Mouse (Mus musculus) ovary, adult 18-20 months (tissue): ENCODE measurements around the gene Cnmd.

ENCODE experiments used
- DNase-seq: peaks from one replicate; pipeline ENCODE4 v3.0.0; 2022; ENCODE audit warnings: low spot score, mixed read lengths

Gene Cnmd

DNA sequence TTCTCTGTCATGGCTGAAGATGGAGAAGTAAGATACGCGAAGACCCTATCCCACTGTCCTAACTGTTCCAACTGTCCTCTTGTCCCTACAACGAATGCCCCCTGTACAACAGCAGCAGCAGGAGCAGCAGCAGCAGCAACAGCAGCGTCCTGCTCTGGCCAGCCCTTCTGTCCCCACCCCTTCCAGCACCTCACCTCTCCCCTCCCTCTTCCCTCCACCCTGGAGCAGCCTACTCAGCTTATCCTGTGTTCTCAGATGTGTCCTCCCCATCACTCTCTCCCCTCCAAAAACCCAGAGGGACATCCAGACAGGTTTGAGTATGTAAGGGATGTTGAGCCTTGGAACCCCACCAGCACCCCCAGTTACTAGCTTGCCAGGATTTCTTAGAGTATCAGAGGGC lies at the start of gene Cnmd:
Cnmd (minus strand) TSS at position 170 of the 400 bp plus-strand sequence.
- DNase-seq = no peak

DNA sequence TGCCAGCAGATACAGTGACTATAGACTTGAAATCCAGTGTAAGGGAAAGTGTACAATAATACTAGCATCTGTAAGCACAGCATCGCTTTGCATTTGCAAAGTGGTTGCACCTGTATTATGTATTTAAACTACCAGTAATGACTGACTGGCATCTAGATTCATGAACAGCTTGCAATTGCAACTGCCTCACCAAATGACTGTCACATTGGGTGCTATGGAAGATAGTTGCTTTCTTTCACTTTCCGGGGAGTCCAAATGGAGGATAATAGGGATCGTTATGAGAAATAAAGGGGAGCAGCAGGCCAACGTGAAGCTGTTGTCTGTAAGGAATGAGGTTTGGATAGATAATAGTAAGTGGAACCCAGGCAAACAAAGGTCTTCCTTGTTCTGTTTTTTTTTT lies 49.3 kb upstream of the Cnmd start:
- no peak for DNase-seq

DNA sequence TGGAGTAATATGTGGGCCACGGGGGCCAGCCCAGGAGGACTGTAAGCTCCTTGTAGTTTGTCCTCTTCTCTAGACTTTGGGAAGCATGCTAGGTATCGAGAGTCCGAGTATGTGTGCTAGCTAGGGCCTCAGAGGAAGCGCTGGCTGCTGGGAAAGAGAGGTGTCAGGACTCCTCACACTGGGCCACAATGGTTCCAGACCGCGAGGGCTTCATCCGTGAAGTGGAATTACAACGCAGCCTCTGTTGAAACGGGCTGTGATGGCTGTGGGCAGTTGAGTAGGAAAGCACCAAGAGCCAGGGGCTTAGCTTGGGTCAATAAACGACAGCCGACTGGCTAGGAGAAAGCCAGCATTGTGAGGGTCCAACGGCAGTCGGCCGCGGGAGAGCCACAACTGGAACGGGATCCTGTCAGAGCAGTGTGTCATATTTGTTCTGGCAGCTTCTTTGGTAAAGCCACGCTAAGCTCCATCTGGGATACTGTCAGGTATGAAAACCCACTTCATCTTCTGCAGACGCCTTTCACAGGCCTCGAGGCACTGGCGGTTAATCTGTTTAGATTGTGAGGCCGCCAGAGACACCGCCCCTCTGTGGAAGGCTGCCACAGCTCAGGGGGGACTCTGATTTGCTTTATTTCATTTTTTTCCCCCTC lies 41.7 kb upstream of the Cnmd start:
- no peak for DNase-seq

DNA sequence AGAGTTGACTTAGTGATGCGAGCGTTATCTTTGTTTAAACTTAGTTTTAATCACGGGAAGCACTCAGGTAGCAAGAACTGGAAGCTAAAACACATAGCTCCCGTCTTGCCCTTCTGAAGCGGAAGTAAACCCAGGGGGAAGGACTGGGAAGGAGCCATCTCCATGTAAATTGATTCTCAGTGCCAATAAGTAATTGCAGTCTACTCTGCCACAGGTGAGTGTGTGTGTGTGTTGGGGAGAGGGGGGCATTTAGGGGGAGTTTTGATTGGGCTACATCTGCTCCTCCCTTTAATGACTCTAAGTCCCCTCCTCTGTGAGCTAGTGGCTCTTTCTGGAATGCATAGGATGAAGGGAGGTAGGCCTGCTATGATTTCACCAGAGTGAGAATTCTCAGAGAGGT lies 39.6 kb upstream of the Cnmd start:
- no peak for DNase-seq

DNA sequence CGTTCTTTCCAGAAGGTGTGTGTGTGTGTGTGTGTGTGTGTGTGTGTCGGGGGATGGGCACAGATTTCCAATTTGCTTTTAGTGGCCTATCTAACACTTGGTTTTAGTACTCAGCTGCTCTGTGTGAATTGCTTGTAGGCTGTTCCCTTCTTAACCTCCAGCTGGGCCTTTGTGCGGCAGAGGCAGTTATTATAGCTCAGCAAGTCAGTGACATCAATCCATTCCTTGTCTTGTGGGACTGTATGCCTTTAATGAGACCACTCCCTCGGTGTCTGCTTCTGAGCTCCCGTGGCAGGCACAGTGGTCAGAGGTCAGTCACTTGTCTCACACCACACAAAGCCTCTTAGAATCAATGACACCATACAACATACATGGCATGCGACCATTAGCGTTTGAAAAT lies 39.1 kb upstream of the Cnmd start:
- DNase-seq = no peak

DNA sequence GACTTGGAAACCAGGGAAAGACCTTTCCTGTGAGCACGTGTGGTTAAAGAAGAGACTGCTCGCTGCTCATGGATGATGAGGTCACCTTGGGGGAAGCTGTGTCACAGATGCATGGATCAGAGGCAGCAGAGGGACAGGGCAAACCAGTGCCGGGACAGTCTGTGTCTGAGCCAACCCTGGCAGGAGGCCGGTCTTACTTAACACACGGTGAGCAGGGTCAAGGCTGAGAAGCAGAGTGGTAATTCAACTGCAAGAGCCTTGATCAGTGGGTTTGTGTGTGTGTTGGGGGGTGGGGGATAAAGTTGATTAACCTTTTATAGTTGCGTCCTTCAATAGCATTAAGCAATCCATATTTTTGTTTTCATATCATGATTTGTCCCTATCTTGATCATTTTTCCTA lies 37.4 kb upstream of the Cnmd start:
- DNase-seq = no peak

DNA sequence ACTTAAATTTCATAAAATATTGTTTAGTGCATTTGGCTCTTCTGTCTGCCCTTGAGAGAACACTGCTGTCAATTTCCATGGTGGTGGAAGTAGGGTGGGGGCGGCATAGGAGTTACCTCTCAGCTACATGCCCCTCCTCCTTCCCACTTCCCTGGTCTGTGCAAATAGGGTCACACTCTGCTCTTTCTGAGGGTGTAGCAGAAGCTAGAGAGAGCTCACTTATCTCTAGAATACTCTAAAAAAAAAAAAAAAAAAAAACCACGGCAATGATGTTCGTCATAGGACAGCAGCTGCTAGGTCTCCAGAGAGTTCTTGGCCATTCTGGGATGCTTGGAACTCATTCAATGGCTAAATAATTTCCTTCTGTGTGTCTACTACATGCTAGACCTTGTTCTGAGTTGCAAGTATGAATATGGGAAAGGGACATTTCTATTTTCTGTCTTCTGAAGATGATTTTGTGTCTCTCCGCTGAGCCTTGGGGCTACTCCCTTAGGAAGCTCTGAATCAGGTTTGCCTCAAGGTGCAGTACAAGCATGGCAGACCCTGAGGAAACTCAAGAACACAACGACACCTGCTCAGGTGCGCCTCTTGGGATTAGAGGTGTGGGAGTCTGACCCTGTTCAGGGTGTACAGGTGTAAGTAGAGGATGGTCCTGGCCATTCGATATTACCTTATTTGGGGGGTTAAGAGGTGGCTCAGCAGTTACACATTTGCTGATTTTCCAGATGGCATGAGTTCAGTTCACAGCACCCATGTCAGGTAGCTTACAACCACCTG lies 28.3 kb upstream of the Cnmd start:
- DNase-seq = no peak

DNA sequence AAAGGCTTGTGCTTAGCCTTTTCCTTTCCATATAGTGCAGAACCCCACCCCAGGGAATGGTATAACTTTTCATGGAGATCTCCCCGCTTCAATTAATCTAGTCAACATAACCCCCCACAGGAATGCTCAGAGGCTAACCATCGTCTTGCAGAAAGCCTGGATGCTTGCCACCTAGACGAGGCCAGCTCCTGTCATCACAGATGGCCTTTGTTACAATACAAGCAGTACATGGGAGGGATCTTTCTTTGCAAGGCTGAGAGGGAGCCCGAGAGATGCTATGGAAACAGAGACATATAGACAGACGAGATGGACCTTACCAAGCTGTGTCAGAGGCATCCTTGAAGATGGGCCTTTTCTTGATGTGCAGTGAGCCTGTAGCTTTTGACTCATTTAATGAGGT lies 18.7 kb upstream of the Cnmd start:
- DNase-seq = no peak

DNA sequence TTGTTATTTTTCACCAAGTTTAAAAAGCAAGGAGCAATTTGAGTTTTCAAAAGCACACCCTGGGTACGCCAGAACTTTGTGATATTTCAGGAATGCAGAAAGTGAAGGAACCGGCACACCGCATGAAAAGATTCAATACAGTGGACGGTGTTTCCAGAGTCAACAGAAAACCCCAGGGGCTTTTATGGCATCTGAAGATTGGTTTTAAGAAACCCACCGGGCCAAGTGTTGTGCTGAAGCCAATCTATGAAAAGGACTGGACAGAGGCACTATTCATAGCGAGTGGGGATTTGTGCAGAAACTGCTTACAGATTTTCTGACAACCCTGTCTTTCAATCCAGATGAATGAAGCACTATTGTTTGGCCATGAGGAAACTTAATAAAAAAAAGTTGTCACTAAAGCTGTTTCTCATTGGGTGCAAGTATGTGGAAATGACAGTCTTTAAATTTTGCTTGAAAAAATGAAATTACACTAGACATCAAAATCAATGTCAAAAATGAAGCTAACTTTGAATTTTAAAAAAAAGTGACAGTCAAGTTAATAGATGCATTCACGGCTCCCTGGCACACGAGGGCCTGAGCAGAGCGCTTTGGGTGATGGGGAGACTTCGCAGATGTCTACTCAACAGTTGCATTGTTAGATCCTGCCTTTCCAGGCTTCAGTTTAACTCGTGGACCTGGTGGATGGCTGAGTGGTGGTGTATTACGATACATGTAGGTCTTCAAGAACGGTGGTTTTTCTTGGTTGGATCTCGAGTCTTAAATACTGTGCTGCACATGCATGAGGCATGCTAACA lies 16.1 kb upstream of the Cnmd start:
- no peak for DNase-seq

DNA sequence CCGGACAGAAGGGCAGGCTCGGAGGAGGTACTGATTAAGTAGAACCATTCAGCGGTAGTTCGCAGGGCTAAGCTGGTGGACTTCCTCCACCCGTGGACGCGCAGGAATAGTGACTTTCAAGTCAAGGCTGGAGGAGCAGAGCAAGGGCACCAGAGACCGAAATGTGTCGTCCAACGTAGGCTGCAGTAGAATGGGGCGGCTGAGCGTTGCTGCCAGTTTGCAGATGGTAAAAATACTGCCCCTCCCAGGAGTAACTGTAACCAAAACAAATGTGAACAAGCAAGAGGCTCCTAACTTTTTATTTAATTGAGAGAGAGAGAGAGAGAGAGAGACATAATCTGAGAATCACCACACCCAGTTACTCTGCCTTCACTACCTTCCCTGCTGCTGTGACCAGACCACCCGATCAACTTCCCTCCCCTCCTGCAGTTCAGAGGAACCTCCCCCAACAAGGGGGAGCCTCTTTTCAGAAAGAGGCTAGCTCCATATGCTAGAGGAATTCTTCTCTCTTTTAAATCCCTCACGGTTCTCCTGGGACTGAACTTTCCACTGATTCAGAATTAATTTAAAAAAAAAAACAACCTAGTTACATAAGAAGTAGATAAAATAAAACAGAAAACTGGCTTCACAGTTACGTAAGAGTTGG lies 15.3 kb upstream of the Cnmd start:
- no peak for DNase-seq

DNA sequence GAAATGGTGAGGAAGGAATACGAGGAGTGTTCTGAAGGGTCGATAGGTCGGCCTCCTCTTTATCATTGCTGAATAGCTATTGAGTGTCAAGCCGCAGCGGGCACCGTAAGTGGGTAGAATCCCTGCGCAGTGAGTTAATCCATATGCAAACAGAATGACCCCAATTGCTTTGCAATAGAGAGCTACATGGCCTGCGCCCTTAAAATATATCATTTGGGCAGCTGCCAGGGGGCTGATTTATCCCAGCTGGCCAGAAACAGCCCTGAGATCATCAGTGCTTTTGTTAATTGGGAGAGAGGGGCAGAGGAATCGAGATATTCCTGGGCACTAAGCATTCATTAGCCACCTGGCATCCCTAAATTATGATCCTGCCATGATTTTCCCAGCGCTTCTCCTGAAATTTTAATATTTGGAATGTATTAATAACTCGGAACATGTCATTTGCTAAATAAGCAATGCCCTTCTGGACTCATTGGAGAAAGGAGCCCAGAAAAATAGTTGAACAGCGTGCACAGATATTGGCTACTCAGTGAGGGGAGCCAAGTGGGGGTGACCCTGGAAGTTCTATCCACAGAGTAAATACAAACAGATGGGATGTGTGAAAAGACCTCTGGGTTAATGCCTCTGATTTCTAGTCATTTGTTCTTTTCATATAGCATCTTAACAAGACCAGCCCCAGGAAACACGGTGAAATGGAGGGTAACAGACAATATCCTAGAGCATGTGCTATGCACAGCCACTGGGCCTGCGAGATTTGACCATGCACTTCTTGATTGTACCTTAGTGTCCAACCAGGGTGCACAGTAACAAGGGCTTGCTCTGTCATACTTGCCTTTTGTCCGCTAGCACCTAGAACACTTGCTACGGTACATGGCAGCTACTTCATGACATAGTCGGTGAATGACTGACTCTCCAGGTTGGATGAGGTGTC lies 11.4 kb upstream of the Cnmd start:
- no peak for DNase-seq

DNA sequence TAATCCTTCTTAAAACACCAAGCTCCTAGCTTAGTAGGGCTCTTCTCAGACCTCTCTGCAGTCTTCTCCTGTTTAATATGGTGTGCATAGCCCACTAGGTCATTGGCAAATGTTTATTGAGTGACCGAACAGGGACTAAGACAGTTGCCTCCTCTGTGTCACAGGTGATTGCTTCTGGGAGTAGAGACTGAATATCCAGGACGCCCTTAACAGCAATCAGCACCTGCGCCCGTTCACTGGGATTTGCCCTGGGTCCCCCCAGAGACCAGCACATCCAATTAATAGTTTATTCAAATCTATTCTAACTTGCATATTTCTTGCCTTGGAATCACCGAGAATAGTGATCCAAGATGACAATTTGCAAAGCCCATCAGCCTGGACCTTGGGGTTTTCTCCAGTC lies 10.6 kb upstream of the Cnmd start:
- no peak for DNase-seq

DNA sequence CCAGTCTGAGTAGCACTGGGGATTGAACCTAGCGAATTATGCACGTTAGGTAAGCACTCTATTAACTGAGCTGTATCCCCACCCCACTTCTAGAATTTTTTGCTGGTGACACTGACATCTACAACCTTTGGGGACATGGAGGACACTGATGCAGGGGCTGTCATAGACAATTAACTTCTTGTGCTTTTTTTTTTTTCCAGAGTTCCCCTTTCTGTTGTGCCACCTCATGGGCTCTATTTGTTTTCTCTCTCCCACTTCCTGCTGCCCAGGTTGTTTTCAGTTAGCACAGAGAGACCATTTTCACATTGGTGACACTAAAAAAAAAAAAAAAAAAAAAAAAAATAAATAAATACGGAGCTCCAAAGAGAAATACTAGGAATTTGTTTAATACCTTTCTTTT lies 9.0 kb upstream of the Cnmd start:
- no peak for DNase-seq

DNA sequence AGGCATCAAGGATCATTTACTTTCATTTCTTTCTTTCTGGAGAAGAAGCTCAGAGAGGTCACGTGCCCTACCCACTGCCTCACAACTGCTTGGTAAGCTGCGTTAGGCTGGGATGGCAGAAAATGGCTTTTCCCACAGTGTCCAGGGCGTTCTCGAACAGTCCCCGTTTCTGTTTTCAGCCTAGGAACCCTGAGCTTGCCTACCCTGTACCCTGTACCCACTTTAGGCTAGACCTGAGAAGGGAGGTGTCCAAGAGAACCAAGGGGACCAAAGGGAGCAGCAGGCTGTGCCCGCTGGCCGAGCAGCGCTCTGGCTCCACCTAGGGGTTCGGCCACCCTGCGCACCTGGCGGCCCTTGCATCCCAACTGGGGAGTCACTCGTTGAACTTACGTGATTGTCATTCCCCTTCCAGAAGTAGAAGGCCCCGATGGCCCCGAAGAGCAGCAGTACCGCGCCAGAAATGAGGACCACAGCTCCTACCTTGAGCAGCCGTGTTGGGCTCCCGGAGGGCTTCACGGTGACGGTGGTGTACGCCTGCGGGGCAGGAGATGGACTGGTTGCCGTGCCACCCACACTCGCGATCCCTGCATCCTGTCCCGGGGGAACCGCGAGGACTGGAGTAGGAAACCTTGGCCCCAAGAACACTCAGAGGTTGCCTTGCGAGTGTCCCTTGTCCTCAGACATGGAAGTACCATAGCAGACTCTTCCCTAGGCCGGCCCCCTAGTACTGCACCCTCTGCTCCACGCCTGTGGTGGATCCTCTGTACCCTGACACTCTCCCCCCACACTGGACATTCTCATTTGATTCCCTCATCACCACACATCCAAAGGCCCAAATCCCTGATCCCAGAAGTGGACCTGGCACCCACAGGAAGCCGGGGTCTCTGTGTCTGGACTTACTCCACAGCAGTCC lies 709 bp downstream of the Cnmd start:
- DNase-seq = peak; percentile 61

DNA sequence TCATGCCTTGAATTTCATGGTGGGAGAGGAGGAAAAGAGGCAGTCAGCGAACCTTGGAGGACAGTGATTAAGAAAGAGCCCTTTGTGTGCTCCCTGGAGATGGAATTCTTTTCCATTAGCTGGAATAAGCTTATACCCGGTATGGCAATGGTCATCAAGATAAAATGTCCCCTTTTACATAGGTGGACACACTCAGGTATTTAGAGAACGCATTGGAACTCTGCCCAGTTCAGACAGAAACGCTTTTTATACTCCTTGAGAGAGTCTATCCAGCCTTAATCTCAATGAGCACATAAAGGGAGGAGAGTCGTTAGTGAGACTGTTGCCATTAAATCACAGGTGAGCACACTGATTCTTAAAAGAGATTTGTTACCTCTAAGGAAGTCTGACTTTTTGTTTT lies 1.5 kb downstream of the Cnmd start:
- DNase-seq = no peak

DNA sequence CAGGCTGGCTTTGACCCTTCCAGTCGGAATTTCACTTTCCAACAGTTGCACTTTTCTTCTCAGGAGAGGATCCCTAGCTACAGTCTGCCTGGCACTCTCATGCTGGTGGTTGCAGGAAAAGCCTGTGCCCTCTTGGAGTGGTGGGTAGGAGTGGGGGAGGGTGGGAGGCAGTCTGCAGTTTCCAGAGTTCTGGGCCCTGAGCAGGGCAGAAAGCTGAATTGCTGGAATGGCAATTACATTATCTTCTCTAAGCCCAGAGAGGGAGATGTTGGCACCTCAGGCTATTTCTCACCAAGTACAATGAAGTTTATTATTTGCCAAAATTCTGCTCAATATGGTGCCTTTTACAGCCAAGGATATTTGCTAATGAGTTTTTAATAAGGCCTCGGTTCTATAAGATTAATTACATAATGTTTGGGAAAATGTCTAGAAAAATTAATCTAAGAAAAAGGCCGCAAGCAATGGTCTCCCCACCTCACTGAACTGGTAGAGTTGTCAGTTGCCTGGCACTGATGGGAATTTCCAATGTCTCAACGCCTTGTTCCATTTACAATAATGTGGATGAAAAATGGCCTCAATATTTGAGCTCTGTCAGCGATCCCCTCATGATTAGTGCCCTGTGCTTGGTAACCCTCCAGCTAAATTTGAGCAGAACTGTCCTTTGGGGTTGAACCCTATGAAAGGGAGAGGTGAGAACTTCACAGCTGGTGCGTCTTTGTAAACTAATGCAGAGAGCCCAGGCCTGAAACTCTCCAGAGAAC lies 3.0 kb downstream of the Cnmd start:
- no peak for DNase-seq

DNA sequence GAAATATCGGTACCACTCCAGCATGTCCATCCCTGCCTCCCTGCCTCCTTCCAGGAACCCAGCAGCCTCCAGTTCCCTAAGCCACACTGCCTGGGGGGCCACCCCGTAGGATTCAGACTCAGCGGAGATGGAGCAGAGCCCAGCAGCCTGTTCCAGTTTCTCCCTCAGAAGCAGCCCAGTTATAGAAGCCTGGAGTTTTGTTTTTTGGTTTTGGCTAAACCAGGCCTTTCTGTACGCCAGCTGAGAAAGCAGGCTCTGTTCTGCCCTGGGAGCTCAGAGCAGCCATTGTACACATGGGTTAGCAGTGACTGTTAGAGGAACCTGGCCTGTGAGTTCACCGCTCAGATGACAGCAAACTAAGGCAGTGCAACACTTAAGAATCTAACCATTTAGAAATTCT lies 3.7 kb downstream of the Cnmd start:
- no peak for DNase-seq

DNA sequence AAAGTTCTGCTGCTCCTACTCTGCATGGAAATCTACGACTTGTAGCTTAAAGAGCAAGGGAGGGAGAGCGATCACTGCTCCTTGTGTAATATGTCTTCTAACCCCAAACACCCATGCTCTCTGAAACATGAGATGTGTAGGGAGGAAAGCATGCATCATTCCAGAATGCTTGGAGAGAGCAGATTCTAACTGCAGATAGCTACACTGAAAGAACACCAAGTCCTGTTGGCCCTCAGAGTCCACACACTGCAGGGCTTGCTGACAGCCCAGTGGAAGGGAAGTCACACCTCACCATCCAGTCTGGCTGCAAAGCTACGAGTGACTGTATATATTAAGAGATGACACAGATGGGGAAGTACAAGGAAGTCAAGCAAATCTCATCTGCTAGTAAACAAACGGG lies 9.3 kb downstream of the Cnmd start:
- DNase-seq = no peak

DNA sequence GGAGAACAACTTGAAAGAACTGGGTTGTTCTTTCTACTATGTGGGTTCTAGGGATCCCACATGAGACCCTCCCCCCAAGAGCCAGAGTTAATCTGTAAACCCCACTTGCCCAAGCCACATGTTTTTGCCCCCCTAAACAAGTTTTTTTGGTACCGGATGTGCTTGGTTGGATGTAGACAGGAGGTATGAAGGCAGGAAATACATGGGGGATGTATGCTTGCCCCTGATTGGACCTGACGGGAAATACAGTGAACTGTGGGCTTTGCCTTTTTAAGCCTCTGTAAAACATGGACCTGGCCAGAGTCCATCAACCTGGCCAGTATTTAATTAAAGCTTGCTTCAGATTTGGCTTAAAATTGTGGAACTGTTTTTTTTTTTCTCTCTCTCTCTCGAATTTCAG lies 12.3 kb downstream of the Cnmd start:
- no peak for DNase-seq

DNA sequence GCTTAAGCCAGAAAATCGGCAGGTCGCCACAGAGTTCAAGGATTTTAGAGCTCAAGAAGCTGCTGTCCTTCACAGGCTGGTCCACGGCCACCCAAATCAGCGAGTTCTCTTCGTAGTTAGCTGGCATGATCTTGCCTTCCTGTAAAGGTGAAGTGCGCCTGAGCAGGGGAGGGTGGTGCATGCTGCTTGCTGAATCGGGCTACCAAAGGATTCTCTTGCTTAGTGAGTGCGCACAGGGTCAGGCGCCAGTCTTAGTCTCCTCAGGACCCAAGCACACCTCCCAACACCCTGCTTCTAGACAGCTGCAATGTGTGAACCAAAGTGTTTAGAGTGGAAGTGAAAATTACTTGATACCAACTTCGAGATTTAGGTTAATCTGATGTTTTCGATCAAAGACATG lies 16.6 kb downstream of the Cnmd start:
- DNase-seq = no peak
